Mouse (Mus musculus) liver, adult 2 months (tissue): ENCODE results near the gene Susd5.

Experiments
- CTCF ChIP-seq: fragments of 200-500 bp; IDR thresholded peaks from 2 replicates; pipeline ENCODE4 v1.5.1; 2011; ENCODE audit warnings: low read depth, low read length, control low read depth
- POLR2A ChIP-seq: fragments of 200-500 bp; IDR thresholded peaks from 2 replicates; pipeline ENCODE4 v1.6.1; 2011; ENCODE audit warnings: low read length, control low read depth; ENCODE audit not compliant: insufficient read depth; ENCODE audit errors: extremely low read depth

DNA sequence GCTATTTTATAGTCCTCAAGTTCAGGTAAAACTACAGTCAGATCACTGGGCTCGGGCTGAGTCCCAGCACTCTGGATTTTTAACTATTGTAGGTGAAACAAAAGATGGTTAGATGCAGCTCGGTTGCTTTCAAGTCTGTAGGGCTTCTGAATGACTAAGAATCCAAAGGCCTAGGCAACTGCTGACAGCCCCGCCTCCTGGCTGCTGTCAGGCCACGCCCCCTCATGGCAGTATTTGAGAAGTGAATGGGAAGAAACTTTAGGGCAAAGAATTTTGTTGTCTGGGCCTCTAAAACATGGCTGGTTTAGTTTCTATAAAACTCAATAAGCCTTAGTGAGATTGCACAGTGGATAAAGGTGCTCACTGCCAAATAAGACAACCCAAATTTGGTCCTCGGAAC, 47.4 kb upstream of the Susd5 start:
- TF ChIP-seq POLR2A (no peak), CTCF (no peak)
